Mouse (Mus musculus) CH12F3 (cell line): ENCODE results near the gene Tfb2m.
"Not testable (repeated sequence)": the region's sequence is repeated elsewhere in the genome, so short reads cannot be mapped to it uniquely, and the experiment has no call there.

Source experiments
- in situ Hi-C: fragments of 300-500 bp; cut with MboI; formaldehyde crosslinking; loops from 2 replicates; pipeline ENCODE4 v1.14.3; 2020; ENCODE audit warnings: low sequenced_read_pairs

The Tfb2m gene

GRCm38 (mm10) chr1:179545768-179546550 is at the start of gene Tfb2m, which contains the start of gene Cnst:
Gene Tfb2m, minus strand, starts transcription at chr1:179546267.
Gene Cnst, plus strand, starts transcription at chr1:179546370.
- in situ Hi-C loops, result not testable (repeated sequence)

- in situ Hi-C loops, result no loop called here
Measured at GRCm38 (mm10) chr1:179592972-179593371, 46.9 kb upstream of the Tfb2m start.

- in situ Hi-C loops, result no loop called here
Measured at GRCm38 (mm10) chr1:179592143-179592542, 46.1 kb upstream of the Tfb2m start.

- in situ Hi-C loops, result no loop called here
Measured at GRCm38 (mm10) chr1:179591639-179592038, 45.6 kb upstream of the Tfb2m start.

GRCm38 (mm10) chr1:179588230-179588629 is 42.2 kb upstream of the Tfb2m start:
- in situ Hi-C loops, result no loop called here

GRCm38 (mm10) chr1:179586430-179587095 is 40.5 kb upstream of the Tfb2m start:
- in situ Hi-C loops, result no loop called here

GRCm38 (mm10) chr1:179585646-179586045 is 39.6 kb upstream of the Tfb2m start:
- in situ Hi-C loops, result no loop called here

- in situ Hi-C loops, result no loop called here
Measured at GRCm38 (mm10) chr1:179584220-179584619, 38.2 kb upstream of the Tfb2m start.

GRCm38 (mm10) chr1:179583090-179583489 is 37.0 kb upstream of the Tfb2m start:
- in situ Hi-C loops, result no loop called here

GRCm38 (mm10) chr1:179582021-179582433 is 36.0 kb upstream of the Tfb2m start:
- in situ Hi-C loops, result no loop called here

- in situ Hi-C loops, result no loop called here
Measured at GRCm38 (mm10) chr1:179581422-179581821, 35.4 kb upstream of the Tfb2m start.

- in situ Hi-C loops, result no loop called here
Measured at GRCm38 (mm10) chr1:179580200-179580599, 34.1 kb upstream of the Tfb2m start.

- in situ Hi-C loops, result no loop called here
Measured at GRCm38 (mm10) chr1:179578625-179579024, 32.6 kb upstream of the Tfb2m start.

- in situ Hi-C loops, result no loop called here
Measured at GRCm38 (mm10) chr1:179573650-179574206, 27.7 kb upstream of the Tfb2m start.

- in situ Hi-C loops, result no loop called here
Measured at GRCm38 (mm10) chr1:179571686-179572085, 25.6 kb upstream of the Tfb2m start.

- in situ Hi-C loops, result no loop called here
Measured at GRCm38 (mm10) chr1:179570482-179570881, 24.4 kb upstream of the Tfb2m start.

- in situ Hi-C loops, result no loop called here
Measured at GRCm38 (mm10) chr1:179568690-179569398, 22.8 kb upstream of the Tfb2m start.

GRCm38 (mm10) chr1:179567558-179567957 is 21.5 kb upstream of the Tfb2m start:
- in situ Hi-C loops, result no loop called here

GRCm38 (mm10) chr1:179563926-179564325 is 17.9 kb upstream of the Tfb2m start:
- in situ Hi-C loops, result no loop called here

- in situ Hi-C loops, result no loop called here
Measured at GRCm38 (mm10) chr1:179563211-179563610, 17.1 kb upstream of the Tfb2m start.

GRCm38 (mm10) chr1:179560845-179561430 is 14.9 kb upstream of the Tfb2m start:
- in situ Hi-C loops, result no loop called here
